In genomic region chr10:38906121-38906520, GRCm38 (mm10) we compare ENCODE assay signal across 25 mouse cellular contexts. TPM values are rescaled to one million over a fixed set of nuclear protein-coding genes. Genes with fewer than 3 reads are reported as not detected.
A peak's percentile ranks its signal among the peaks of the same experiment; 100 is the strongest.
DNase-seq lines count a peak whose midpoint lies in the region; ATAC-seq and TF ChIP-seq lines count a peak whose summit lies in the region.
"Had no signal": no experiment of that assay in that cellular context is flagged by ENCODE, and none has a peak within 500 bp of the region (broad histone marks: within the 10 kb centered on the region; RNA-seq: fewer than 3 reads in every experiment).

No protein-coding gene starts in this region.

- TF ChIP-seq CTCF in intestine, postnatal 0 days (IDR thresholded peaks at IDR 0.05; ENCODE audit: low read depth): no peak
- no peak for TF ChIP-seq CTCF in brain, embryonic 14.5 days (IDR thresholded peaks at IDR 0.05; ENCODE audit: borderline replicate concordance, extremely low read depth, insufficient read depth, insufficient read length)

- no peaks in the 10 kb centered on the region for H3K4me1 ChIP-seq in intestine, embryonic 16.5 days (ENCODE audit: control insufficient read depth, insufficient read depth, low read length)
- H3K4me1 ChIP-seq in intestine, postnatal 0 days (replicated peaks; ENCODE audit: control insufficient read depth, insufficient read depth, low read length): 0 out of 2 replicates have a peak, but pooled peaks cover 7% of the 10 kb centered on the region
- peaks cover 12% of the 10 kb centered on the region for H3K4me1 ChIP-seq in lung, embryonic 16.5 days (replicated peaks; ENCODE audit: control insufficient read depth, insufficient read depth, low read length)
- H3K4me1 ChIP-seq: forebrain, embryonic 12.5 days had no signal

- H3K4me3 ChIP-seq in intestine, embryonic 16.5 days (ENCODE audit: low read length): no peak overlapping the region
- H3K4me3 ChIP-seq in intestine, postnatal 0 days (ENCODE audit: low read depth, low read length): no peak overlapping the region
- no peak overlapping the region for H3K4me3 ChIP-seq in lung, embryonic 16.5 days (ENCODE audit: low read length)
- H3K4me3 ChIP-seq: embryonic facial prominence, embryonic 12.5 days; forebrain, embryonic 12.5 days; gastrocnemius, adult 2 months; heart, embryonic 13.5 days; hindbrain, embryonic 13.5 days had no signal

- H3K9ac ChIP-seq in intestine, embryonic 16.5 days (ENCODE audit: low read depth, low read length): no peak overlapping the region
- no peak overlapping the region for H3K9ac ChIP-seq in intestine, postnatal 0 days (ENCODE audit: low read depth, low read length)
- no peak overlapping the region for H3K9ac ChIP-seq in lung, embryonic 16.5 days (ENCODE audit: low read length)
- H3K9ac ChIP-seq: embryonic facial prominence, embryonic 12.5 days; forebrain, embryonic 12.5 days; forebrain, postnatal 0 days; heart, embryonic 13.5 days; hindbrain, embryonic 13.5 days had no signal

- no peaks in the 10 kb centered on the region for H3K9me3 ChIP-seq in intestine, embryonic 16.5 days (ENCODE audit: control insufficient read depth, low read length)
- H3K9me3 ChIP-seq in intestine, postnatal 0 days (ENCODE audit: control insufficient read depth): no peaks in the 10 kb centered on the region
- H3K9me3 ChIP-seq in lung, embryonic 16.5 days (ENCODE audit: control insufficient read depth, low read length): no peaks in the 10 kb centered on the region
- H3K9me3 ChIP-seq: embryonic facial prominence, embryonic 12.5 days; forebrain, embryonic 12.5 days; G1E; heart, embryonic 13.5 days; hindbrain, embryonic 13.5 days had no signal

- peak overlapping the region; percentile 10; the same call in 1 of the 2 replicates for H3K27ac ChIP-seq in intestine, embryonic 16.5 days (ENCODE audit: low read length)
- H3K27ac ChIP-seq in intestine, postnatal 0 days (ENCODE audit: low read depth, low read length): no peak overlapping the region
- H3K27ac ChIP-seq in lung, embryonic 16.5 days (ENCODE audit: low read length): peak overlapping the region; percentile 7
- H3K27ac ChIP-seq: embryonic facial prominence, embryonic 12.5 days; forebrain, embryonic 12.5 days; gastrocnemius, adult 2 months; heart, embryonic 13.5 days; hindbrain, embryonic 13.5 days had no signal

- H3K4me2 ChIP-seq in intestine, embryonic 16.5 days (ENCODE audit: low read depth, low read length): no peak overlapping the region
- H3K4me2 ChIP-seq in intestine, postnatal 0 days (replicated peaks; ENCODE audit: low read depth): no peak overlapping the region
- H3K4me2 ChIP-seq in lung, embryonic 16.5 days (ENCODE audit: low read depth, low read length): no peak overlapping the region
- H3K4me2 ChIP-seq: embryonic facial prominence, embryonic 12.5 days; forebrain, embryonic 12.5 days; heart, embryonic 13.5 days; hindbrain, embryonic 13.5 days had no signal

- peak; percentile 51 for DNase-seq in embryo, embryonic 10 days (ENCODE audit: low spot score)
- no peak for DNase-seq in embryo, embryonic 9.5 days (ENCODE audit: extremely low spot score)
- DNase-seq in lung, postnatal 36 days: no peak
- peak; percentile 17 for DNase-seq in brain, embryonic 14.5 days (ENCODE audit: low read depth)
- no peak for DNase-seq in spleen, postnatal 10 days (ENCODE audit: low spot score in 2 of 2)
- DNase-seq: adrenal gland, adult 8-10 months; adrenal gland, postnatal 36 days; B cell, adult 2 months; cerebellum, adult 11 months; cerebellum, adult 8-10 months; cerebellum, postnatal 14 days; gastrocnemius, adult 2 months; gastrocnemius, postnatal 25 days; heart, postnatal 10 days; heart, postnatal 4 days had no signal

- no peak for TF ChIP-seq POLR2A in brain, embryonic 14.5 days (IDR thresholded peaks at IDR 0.05; ENCODE audit: borderline replicate concordance, extremely low read depth, insufficient read depth, insufficient read length, poor library complexity, severe bottlenecking)

- H3K36me3 ChIP-seq in intestine, embryonic 16.5 days (ENCODE audit: control insufficient read depth, insufficient read depth, low read length): no peaks in the 10 kb centered on the region
- no peaks in the 10 kb centered on the region for H3K36me3 ChIP-seq in intestine, postnatal 0 days (ENCODE audit: control insufficient read depth, insufficient read depth)
- no peaks in the 10 kb centered on the region for H3K36me3 ChIP-seq in lung, embryonic 16.5 days (ENCODE audit: control insufficient read depth, insufficient read depth, low read length)
- H3K36me3 ChIP-seq: embryonic facial prominence, embryonic 12.5 days; forebrain, embryonic 12.5 days; G1E; heart, embryonic 13.5 days; hindbrain, embryonic 13.5 days had no signal

- no peaks in the 10 kb centered on the region for H3K27me3 ChIP-seq in intestine, embryonic 16.5 days (replicated peaks; ENCODE audit: control insufficient read depth, insufficient read depth, low read length)
- no peaks in the 10 kb centered on the region for H3K27me3 ChIP-seq in intestine, postnatal 0 days (replicated peaks; ENCODE audit: control insufficient read depth, insufficient read depth, low read length)
- no peaks in the 10 kb centered on the region for H3K27me3 ChIP-seq in lung, embryonic 16.5 days (ENCODE audit: control insufficient read depth, insufficient read depth, low read depth, low read length)
- H3K27me3 ChIP-seq: embryonic facial prominence, embryonic 12.5 days; forebrain, embryonic 12.5 days; heart, embryonic 13.5 days; hindbrain, embryonic 13.5 days had no signal

- ATAC-seq in intestine, embryonic 16.5 days: no peak
- ATAC-seq in intestine, postnatal 0 days: no peak
- no peak for ATAC-seq in lung, embryonic 16.5 days (ENCODE audit: low read depth)
- ATAC-seq: CD4-positive, CD25-positive, alpha-beta regulatory T cell, adult 4 months had no signal

- 54% methylated on average over 3 of the region's 3 CpGs for WGBS in intestine, embryonic 16.5 days
- 63% methylated on average over 3 of the region's 3 CpGs for WGBS in intestine, postnatal 0 days
- WGBS in lung, embryonic 16.5 days: 38% methylated on average over 3 of the region's 3 CpGs

RNA-seq across cellular contexts. Expression of gene Lama4, which starts 59.2 kb away (rescaled TPM):
- polyA plus RNA-seq in intestine, embryonic 16.5 days (2015; fragmentation: Nextera tagmentation; extraction: Ambion mirVana): 46.6 and 49.0 TPM in 2 replicates
- 27.2 and 28.3 TPM in 2 replicates for polyA plus RNA-seq in intestine, postnatal 0 days (2015; fragmentation: Nextera tagmentation; extraction: Ambion mirVana)
- polyA plus RNA-seq in lung, embryonic 16.5 days (2015; fragmentation: Nextera tagmentation; extraction: Ambion mirVana): 127 and 131 TPM in 2 replicates
- 13.9 and 20.4 TPM in 2 replicates for polyA plus RNA-seq in brain, embryonic 14.5 days (2012; rRNA removed)
- polyA plus RNA-seq: G1E had no signal

Comparison
In these comparisons a context has a peak if more than half of its experiments do, and no peak if none do; other contexts are left out.
1. DNase-seq: peak in embryo, embryonic 10 days (single experiment) and brain, embryonic 14.5 days (single experiment); none in embryo, embryonic 9.5 days (single experiment), lung, postnatal 36 days (single experiment) and spleen, postnatal 10 days (0 of 2).